Mouse (Mus musculus): Measurements from ENCODE around the gene Tmem176a. TPM values are rescaled to one million over a fixed set of nuclear protein-coding genes. Genes with fewer than 3 reads are reported as not detected.
A peak's percentile ranks its signal among the peaks of the same experiment; 100 is the strongest.

Gene Tmem176a
- polyA plus RNA-seq, 2 experiments, result 49.7 to 80.7 TPM

GRCm38 (mm10) chr6:48835241-48835640 is 5.5 kb upstream of the Tmem176a start:
- WGBS, result 89% methylated on average over 5 of the region's 5 CpGs
- Histone ChIP-seq H3K4me3 (replicated peaks; ENCODE audit: low read length) (no peak overlapping the region), H3K36me3 (ENCODE audit: control insufficient read depth, insufficient read depth, low read length) (peaks cover 63% of the 10 kb centered on the region), H3K4me2 (replicated peaks; ENCODE audit: low read depth, low read length, severe bottlenecking) (no peak overlapping the region), H3K9ac (ENCODE audit: low read depth, low read length, severe bottlenecking) (no peak overlapping the region), H3K27me3 (ENCODE audit: control insufficient read depth, insufficient read depth, low read length) (no peaks in the 10 kb centered on the region), H3K9me3 (ENCODE audit: control insufficient read depth, low read length) (no peaks in the 10 kb centered on the region), H3K4me1 (ENCODE audit: control insufficient read depth, insufficient read depth, low read length) (peaks cover 17% of the 10 kb centered on the region), H3K27ac (replicated peaks; ENCODE audit: low read depth, low read length) (no peak overlapping the region)
- TF ChIP-seq POLR2A (IDR thresholded peaks at IDR 0.05; ENCODE audit: borderline replicate concordance, extremely low read depth, insufficient read depth, insufficient read length), result no peak
- DNase-seq (ENCODE audit: low spot score) (no peak), ATAC-seq (ENCODE audit: low FRiP score, low read depth) (no peak)

GRCm38 (mm10) chr6:48836146-48836545 is 4.6 kb upstream of the Tmem176a start:
- H3K4me3 ChIP-seq (replicated peaks; ENCODE audit: low read length), result no peak overlapping the region
- DNase-seq (ENCODE audit: low spot score), result no peak
- H3K4me1 ChIP-seq (ENCODE audit: control insufficient read depth, insufficient read depth, low read length), result peaks cover 22% of the 10 kb centered on the region
- no peak for TF ChIP-seq POLR2A (IDR thresholded peaks at IDR 0.05; ENCODE audit: borderline replicate concordance, extremely low read depth, insufficient read depth, insufficient read length)
- no peak for ATAC-seq (ENCODE audit: low FRiP score, low read depth)
- H3K27me3 ChIP-seq (ENCODE audit: control insufficient read depth, insufficient read depth, low read length), result no peaks in the 10 kb centered on the region
- 84% methylated on average over 5 of the region's 5 CpGs for WGBS
- H3K9me3 ChIP-seq (ENCODE audit: control insufficient read depth, low read length), result no peaks in the 10 kb centered on the region
- H3K36me3 ChIP-seq (ENCODE audit: control insufficient read depth, insufficient read depth, low read length), result peaks cover 63% of the 10 kb centered on the region
- no peak overlapping the region for H3K9ac ChIP-seq (ENCODE audit: low read depth, low read length, severe bottlenecking)
- no peak overlapping the region for H3K27ac ChIP-seq (replicated peaks; ENCODE audit: low read depth, low read length)
- no peak overlapping the region for H3K4me2 ChIP-seq (replicated peaks; ENCODE audit: low read depth, low read length, severe bottlenecking)

DNA sequence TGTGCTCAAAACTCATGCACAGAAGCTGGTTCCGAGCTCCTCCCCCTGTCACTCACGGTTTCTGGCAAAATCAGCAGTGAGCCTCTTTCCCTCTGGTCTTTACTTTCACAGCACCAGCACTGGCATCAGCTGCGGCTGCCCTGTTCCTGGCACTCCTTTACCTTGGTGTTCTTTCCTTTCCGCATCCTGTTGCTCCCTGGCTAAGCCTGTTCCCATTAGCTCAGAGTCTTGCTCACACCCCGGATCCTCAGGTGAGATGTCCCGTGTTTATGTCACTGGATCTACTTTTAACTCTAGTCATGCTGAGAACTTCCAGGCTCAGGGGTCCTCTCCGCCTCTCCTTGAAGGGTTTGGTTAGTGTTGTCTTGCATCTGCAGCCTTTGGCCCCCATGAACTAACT is 3.2 kb upstream of the Tmem176a start:
- WGBS, result 84% methylated on average over 7 of the region's 7 CpGs

GRCm38 (mm10) chr6:48838321-48839080 is 2.2 kb upstream of the Tmem176a start:
- ATAC-seq (ENCODE audit: low FRiP score, low read depth) (no peak), DNase-seq (ENCODE audit: low spot score) (no peak)
- no peak for TF ChIP-seq POLR2A (IDR thresholded peaks at IDR 0.05; ENCODE audit: borderline replicate concordance, extremely low read depth, insufficient read depth, insufficient read length)
- Histone ChIP-seq H3K4me2 (replicated peaks; ENCODE audit: low read depth, low read length, severe bottlenecking) (peak overlapping the region; percentile 85), H3K9ac (ENCODE audit: low read depth, low read length, severe bottlenecking) (no peak overlapping the region), H3K4me1 (ENCODE audit: control insufficient read depth, insufficient read depth, low read length) (peaks cover 34% of the 10 kb centered on the region), H3K27ac (replicated peaks; ENCODE audit: low read depth, low read length) (no peak overlapping the region), H3K36me3 (ENCODE audit: control insufficient read depth, insufficient read depth, low read length) (peaks cover 51% of the 10 kb centered on the region), H3K27me3 (ENCODE audit: control insufficient read depth, insufficient read depth, low read length) (no peaks in the 10 kb centered on the region), H3K9me3 (ENCODE audit: control insufficient read depth, low read length) (no peaks in the 10 kb centered on the region), H3K4me3 (replicated peaks; ENCODE audit: low read length) (0 out of 2 replicates have a peak overlapping the region, but pooled peaks have one; percentile 50)
- WGBS, result 76% methylated on average over 6 of the region's 6 CpGs

More for the DNA sequence above, 3.2 kb upstream of the Tmem176a start:
- TF ChIP-seq POLR2A (IDR thresholded peaks at IDR 0.05; ENCODE audit: borderline replicate concordance, extremely low read depth, insufficient read depth, insufficient read length), result no peak
- DNase-seq (ENCODE audit: low spot score) (no peak), ATAC-seq (ENCODE audit: low FRiP score, low read depth) (no peak)
- H3K4me2 ChIP-seq (replicated peaks; ENCODE audit: low read depth, low read length, severe bottlenecking), result no peak overlapping the region
- peaks cover 33% of the 10 kb centered on the region for H3K4me1 ChIP-seq (ENCODE audit: control insufficient read depth, insufficient read depth, low read length)
- H3K4me3 ChIP-seq (replicated peaks; ENCODE audit: low read length), result no peak overlapping the region
- no peaks in the 10 kb centered on the region for H3K9me3 ChIP-seq (ENCODE audit: control insufficient read depth, low read length)
- no peaks in the 10 kb centered on the region for H3K27me3 ChIP-seq (ENCODE audit: control insufficient read depth, insufficient read depth, low read length)
- peaks cover 60% of the 10 kb centered on the region for H3K36me3 ChIP-seq (ENCODE audit: control insufficient read depth, insufficient read depth, low read length)
- no peak overlapping the region for H3K9ac ChIP-seq (ENCODE audit: low read depth, low read length, severe bottlenecking)
- H3K27ac ChIP-seq (replicated peaks; ENCODE audit: low read depth, low read length), result no peak overlapping the region

DNA sequence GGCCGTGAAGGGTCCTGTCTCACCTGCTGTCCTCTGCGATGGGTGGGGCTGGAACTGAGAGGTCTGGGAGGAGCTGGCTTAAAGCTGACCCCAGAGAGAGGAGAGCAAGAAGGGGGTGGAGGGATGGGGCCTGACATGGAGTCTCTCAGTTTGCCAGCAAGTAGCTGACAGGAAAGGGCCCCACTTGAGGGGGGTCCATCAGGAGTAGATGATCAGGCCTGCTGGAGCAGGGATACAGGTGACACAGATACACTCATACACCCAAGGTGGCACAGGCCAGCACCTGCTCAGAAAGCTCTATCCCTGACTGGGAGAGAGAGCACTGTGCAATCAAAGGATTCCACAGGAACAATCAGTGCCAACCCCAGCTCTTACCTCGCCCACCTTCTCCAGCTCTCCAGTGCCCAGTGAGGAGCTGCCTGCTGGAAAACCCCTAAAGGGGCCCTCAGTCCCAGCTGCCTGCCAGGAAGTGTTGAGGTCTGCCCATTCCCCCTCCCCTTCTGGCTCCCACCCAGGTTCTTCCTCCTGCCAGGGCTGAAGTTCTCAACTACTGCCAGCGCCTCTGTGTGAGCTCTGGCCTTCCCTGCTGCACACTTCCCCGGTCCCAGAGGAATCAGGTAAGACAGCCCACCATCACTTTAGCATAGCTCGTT is 380 bp downstream of the Tmem176a start, which contains the start of gene Tmem176b:
Gene Tmem176b, minus strand, starts transcription at position 524 of the 653 bp plus-strand sequence.
- Histone ChIP-seq H3K4me3 (replicated peaks; ENCODE audit: low read length) (peak within 1 kb of the TSS; percentile 50), H3K27ac (replicated peaks; ENCODE audit: low read depth, low read length) (peak within 1 kb of the TSS; percentile 81), H3K27me3 (ENCODE audit: control insufficient read depth, insufficient read depth, low read length) (no peaks in the 10 kb centered on the region), H3K4me1 (ENCODE audit: control insufficient read depth, insufficient read depth, low read length) (peaks cover 34% of the 10 kb centered on the region), H3K9me3 (ENCODE audit: control insufficient read depth, low read length) (no peaks in the 10 kb centered on the region), H3K4me2 (replicated peaks; ENCODE audit: low read depth, low read length, severe bottlenecking) (peak within 1 kb of the TSS; percentile 85), H3K9ac (ENCODE audit: low read depth, low read length, severe bottlenecking) (peak within 1 kb of the TSS; percentile 59), H3K36me3 (ENCODE audit: control insufficient read depth, insufficient read depth, low read length) (peaks cover 45% of the 10 kb centered on the region)
- WGBS, result 0% methylated on average over 6 of the region's 6 CpGs
- ATAC-seq (ENCODE audit: low FRiP score, low read depth), result peak; percentile 93
- TF ChIP-seq POLR2A (IDR thresholded peaks at IDR 0.05; ENCODE audit: borderline replicate concordance, extremely low read depth, insufficient read depth, insufficient read length), result no peak
- DNase-seq (ENCODE audit: low spot score), result peak; percentile 97

Measured in limb, embryonic 14.5 days (tissue).